Mouse (Mus musculus): ENCODE results near the gene P4ha2. TPM values are rescaled to one million over a fixed set of nuclear protein-coding genes. Genes with fewer than 3 reads are reported as not detected.

P4ha2 gene
- total RNA-seq, 2 experiments from 2014 or later = 1.4 to 2.5 TPM

DNA sequence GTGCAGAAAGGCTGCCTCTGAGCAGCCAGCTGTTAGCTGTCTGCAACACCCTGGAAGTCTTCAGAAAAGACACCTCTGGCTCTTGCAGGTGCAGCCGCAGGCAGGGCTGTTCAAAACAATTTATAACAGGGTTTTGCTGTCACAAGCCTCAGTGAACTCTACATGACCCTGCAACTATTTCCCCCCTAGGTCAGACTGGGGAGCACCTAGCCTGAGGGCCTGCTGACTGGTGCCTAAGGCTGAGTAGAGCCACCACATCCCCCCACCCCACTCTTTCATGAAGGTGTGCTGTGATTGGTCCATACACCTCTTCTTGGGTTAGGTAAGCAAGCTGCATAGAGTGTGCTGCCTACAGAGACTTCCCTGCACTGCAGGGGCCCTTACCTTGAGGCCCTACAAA is 63.1 kb downstream of the P4ha2 start:
- no peak for ATAC-seq (replicated peaks; ENCODE audit: low FRiP score, low TSS enrichment, poor library complexity, severe bottlenecking)

DNA sequence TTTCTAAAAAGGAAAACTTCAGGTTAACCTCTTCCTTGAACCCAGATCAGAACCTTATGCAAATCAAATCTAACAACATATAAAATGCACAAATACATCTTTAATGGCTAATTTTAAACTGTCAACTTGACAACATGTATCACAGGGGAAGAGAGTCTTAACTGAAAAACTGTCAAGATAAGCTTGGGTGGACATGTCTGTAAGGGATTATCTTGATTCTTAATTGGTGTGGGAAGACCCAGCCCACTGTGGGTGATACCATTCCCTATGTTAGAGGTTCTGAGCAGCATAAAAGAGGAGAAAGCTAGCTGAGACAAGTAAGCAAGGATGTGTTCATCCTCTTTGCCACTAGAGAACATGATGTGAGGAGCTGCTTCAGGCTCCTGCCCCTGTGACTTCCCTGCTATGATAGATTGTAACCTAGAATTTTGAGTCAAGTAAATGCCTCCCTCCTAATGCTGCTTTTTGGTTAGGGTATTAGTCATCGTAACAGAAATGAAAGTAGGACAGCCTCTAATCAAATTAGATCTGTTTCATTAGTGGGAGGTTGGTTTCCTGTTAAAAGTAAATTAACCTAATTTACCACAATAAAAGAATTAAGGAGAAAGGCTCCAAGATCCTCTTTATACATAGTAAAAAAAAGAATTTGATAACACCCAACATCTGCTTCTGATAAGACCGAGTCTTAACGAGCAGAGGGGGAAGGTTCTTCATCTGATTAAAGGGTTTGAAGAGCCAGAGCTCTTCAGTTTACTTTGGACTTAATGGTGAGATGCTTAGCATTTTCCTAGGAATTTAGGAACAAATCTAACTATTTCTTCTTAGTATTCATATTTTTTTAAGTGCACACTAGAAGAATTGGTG is 69.8 kb downstream of the P4ha2 start:
- no peak for ATAC-seq (replicated peaks; ENCODE audit: low FRiP score, low TSS enrichment, poor library complexity, severe bottlenecking)

DNA sequence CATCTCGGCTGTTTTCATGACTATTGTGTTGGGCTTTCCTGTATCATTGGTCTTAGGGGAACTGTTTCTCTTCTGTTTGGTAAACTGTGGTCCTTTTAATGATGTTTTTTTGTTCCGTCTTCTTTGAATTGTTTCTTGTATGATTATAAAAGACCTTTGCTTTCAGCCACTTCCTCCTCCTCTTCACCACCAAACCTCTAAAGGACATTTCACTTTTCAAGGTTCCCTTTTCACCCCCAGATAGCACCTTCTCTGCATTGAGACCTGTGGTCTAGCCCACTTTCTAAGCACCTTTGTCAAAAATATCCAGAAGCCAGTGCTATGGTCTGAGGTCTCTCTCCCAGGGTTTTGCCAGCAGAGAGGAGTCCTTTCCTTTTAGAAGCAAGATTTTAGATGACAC is 71.3 kb downstream of the P4ha2 start:
- no peak for ATAC-seq (replicated peaks; ENCODE audit: low FRiP score, low TSS enrichment, poor library complexity, severe bottlenecking)

DNA sequence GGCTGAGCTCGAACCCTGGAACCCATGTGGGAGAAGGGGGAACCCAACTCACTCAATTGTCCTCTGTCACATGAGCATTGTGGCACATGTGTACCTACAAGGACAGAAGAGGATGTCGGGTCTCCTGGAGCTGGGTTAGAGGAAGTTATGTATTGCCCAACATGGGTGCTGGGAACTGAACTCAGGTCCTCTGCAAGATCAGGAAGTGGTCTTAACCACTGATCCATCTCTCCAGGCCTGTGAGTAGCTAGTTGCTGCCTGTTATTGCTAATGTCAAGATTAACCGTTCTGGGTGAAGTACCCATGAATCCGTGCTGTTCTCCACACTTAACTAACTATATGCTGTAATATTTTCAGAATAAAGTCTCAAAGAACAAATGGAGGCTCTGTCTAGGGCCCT is 74.3 kb downstream of the P4ha2 start:
- no peak for ATAC-seq (replicated peaks; ENCODE audit: low FRiP score, low TSS enrichment, poor library complexity, severe bottlenecking)

DNA sequence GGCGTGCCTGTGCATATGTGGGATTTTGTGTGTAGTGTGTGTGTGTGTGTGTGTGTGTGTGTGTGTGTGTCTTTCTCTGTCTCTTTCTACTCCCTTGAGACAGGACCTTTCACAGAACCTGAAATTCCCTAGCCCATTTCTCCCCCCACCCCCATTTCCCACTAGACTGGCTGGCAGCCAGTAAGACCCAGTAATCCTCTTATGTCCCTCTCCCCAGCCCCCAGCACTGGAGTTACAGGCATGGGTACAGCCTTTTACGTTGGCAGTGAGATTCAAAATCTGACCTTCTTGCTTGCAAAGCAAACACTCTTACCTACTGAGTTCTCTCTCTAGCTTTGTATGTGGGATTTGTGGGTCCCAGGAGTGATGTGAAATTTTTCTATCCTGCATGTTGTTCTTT is 75.0 kb downstream of the P4ha2 start:
- no peak for ATAC-seq (replicated peaks; ENCODE audit: low FRiP score, low TSS enrichment, poor library complexity, severe bottlenecking)

Other genes with a start within 250 kb of the P4ha2 start
- 5.5 and 12.6 TPM in 2 replicates for gene Gm12216, start 240.8 kb upstream of the P4ha2 start, total RNA-seq (2014; fragmentation: Nextera tagmentation)
- gene Gm12216, start 240.8 kb upstream of the P4ha2 start, total RNA-seq (2017) = 1.5 TPM in 1 of 2 replicates, not detected in the other
- 6.3 and 10.5 TPM in 2 replicates for gene Slc22a5, start 208.4 kb upstream of the P4ha2 start, total RNA-seq (2014; fragmentation: Nextera tagmentation)
- 7.0 and 11.2 TPM in 2 replicates for gene Slc22a5, start 208.4 kb upstream of the P4ha2 start, total RNA-seq (2017)
- 1.5 and 4.3 TPM in 2 replicates for gene Slc22a21, start 119.8 kb upstream of the P4ha2 start, total RNA-seq (2014; fragmentation: Nextera tagmentation)
- gene Slc22a21, start 119.8 kb upstream of the P4ha2 start, total RNA-seq (2017) = 2.3 TPM in 1 of 2 replicates, not detected in the other
- gene Slc22a4, start 72.0 kb upstream of the P4ha2 start, total RNA-seq (2014; fragmentation: Nextera tagmentation) = 8.4 and 11.5 TPM in 2 replicates
- gene Slc22a4, start 72.0 kb upstream of the P4ha2 start, total RNA-seq (2017) = 1.8 and 4.9 TPM in 2 replicates
- not detected in 2 replicates for gene Pdlim4, start 31.1 kb upstream of the P4ha2 start, total RNA-seq (2014; fragmentation: Nextera tagmentation)
- gene Pdlim4, start 31.1 kb upstream of the P4ha2 start, total RNA-seq (2017) = 0.69 TPM in 1 of 2 replicates, not detected in the other
- not detected in 2 replicates for gene Csf2, start 149.6 kb downstream of the P4ha2 start, total RNA-seq (2014; fragmentation: Nextera tagmentation)
- gene Csf2, start 149.6 kb downstream of the P4ha2 start, total RNA-seq (2017) = not detected in 2 replicates
- not detected in 2 replicates for gene Il3, start 167.2 kb downstream of the P4ha2 start, total RNA-seq (2014; fragmentation: Nextera tagmentation)
- gene Il3, start 167.2 kb downstream of the P4ha2 start, total RNA-seq (2017) = not detected in 2 replicates
- gene Acsl6, start 203.7 kb downstream of the P4ha2 start, total RNA-seq (2014; fragmentation: Nextera tagmentation) = 11.9 and 22.5 TPM in 2 replicates
- gene Acsl6, start 203.7 kb downstream of the P4ha2 start, total RNA-seq (2017) = 20.0 and 23.1 TPM in 2 replicates